Mouse (Mus musculus): Measurements from ENCODE around the gene Neb.

The Neb gene

DNA sequence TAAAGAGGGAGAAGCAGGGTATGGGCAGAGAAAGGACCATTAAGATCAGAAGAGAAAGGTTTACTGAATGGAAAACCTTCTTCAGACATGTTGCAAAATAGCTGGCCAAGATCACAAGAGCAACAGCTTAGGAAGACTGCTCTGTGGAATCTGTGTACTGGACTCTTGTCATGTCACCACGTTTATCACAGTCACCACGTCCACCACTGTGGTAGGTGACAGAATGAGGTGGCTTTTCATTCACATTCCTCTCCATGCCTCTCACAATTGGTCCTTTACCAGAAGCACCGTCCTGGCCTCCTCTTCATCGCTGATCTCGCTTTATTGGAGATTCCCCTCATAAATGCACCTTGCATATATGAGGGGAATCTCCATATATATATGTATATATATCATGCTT, 71.6 kb downstream of the Neb start:
- no peak for DNase-seq (ENCODE audit: low read depth, low spot score)

DNA sequence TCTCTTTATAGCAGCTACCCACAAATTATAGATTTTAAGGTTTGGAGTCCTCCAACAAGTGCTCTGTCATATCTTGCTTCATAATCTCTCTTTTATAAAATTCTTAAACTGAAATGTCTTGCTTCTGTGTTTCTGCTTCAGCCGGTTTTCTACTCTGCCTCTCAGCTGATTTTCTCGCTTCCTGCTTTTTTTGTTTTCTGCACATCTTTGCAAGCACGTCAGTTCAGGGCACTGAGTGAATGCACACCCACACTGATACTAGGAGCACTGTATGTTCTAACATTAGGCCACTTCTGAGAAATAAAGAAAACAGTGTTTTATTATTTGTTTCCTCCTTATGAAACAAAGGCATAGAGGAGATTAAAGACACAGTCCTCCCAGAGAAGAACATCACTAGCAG, 73.7 kb downstream of the Neb start:
- no peak for DNase-seq (ENCODE audit: low read depth, low spot score)

DNA sequence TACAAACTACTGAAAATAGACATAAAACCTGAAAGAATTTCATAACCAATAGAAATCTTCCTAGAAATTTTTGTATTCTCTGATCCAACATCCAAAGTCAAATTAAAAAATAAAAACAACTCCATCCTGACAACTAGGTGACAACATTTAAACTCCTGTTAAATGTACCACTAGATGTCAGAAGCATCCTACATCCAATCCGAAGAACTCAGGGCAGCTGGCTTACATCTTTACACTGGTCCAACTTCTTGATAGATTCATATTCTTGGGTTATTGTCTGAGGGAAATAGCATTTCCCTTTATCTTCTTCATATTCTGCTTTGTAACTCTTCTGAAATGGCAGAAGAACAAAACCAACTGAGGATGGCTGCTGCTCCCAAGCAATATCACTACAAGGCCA, 74.9 kb downstream of the Neb start:
- DNase-seq (ENCODE audit: low read depth, low spot score), result peak; percentile 13

DNA sequence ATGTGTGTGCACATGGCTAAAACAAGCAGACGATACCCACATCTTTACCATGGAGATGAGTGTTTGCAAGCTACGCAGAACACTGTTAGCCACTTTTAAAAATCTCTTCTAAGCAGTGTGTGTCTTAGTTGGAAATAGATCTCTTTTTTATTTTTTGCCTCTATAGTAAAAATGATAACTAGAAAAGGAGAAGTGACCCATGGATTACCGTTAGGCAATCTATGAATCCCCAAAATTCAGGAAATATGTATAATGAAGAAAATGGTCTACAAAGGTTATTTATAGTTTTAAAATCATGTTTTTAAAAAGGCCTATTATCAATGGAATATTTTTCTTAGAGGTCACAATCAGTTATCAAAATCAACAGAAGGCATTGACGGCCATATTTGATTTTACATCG, 80.3 kb downstream of the Neb start:
- no peak for DNase-seq (ENCODE audit: low read depth, low spot score)

DNA sequence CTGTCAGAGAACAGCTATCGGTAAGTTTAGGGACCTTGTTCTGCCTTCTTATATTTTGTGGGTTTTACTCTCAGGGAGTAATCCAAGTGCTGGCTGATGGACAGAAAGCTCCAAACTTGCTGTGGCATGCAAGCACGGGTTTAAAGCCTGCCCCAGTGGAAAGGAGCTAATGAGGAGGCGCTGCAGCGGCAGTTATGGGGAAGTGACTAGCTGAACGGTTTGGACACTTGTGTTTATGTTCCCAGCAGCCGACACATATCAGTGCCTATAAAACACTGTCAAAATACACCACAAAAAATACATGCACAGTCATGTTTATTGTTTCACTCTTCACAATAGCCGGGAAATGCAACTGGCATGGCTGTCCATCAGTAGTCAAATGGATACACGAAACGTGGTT, 81.5 kb downstream of the Neb start:
- DNase-seq (ENCODE audit: low read depth, low spot score), result no peak

DNA sequence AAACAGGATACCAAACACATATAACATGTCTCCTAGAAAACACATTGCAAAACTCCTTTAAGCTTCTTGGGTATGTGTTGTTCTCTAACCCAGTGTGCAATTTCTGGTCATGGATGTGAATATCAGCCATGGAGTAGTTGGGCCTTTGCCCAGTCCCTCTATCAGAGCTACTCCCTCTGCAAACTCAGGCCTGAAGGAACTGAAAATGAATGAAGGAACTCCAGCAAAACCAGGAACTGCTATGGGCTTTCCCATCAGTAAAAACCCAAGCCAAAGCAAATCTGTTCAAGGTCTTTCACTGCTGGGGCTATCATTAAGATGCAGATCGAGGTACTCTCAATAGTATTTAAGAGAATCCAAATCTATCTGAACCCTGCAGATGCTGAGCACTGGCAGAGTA, 90.8 kb downstream of the Neb start:
- DNase-seq (ENCODE audit: low read depth, low spot score), result no peak

DNA sequence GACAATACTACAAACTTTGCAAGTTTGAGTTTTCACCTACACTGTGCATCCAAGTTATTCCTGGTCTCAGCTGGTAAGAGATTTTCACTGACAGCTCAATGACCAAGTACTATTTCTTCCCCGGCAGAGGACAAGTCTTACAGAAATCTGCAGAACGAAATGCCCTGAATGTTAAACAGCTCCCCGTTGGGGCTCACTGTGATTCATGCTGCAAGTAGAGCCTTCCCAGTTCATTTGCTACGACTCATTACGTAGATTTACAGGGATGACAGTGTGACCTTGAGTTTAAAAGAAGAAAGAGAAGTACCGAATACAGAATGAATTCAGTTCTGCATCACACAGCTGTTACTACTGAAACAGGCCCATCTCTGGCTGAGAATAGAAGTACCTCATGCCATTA, 91.9 kb downstream of the Neb start:
- DNase-seq (ENCODE audit: low read depth, low spot score), result no peak

DNA sequence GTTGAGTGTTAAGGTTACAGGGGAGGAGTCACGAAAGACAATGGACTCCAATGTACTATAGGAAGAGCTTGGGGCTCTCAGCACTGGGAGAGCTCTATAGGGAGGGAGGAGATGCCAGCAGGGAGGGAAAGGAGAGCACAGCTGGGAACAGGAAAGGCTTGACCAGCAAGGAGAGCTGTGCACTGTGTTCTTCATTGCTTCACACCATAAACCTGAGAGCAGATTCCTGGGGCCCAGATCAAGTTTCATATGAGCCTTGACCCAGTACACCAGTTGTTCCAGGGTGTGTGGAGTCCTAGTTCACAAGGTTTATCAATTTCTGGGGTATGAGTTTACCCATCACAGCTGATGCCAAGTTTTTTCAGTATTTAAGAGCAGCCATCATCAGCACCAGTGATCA, 106.1 kb downstream of the Neb start:
- no peak for DNase-seq (ENCODE audit: low read depth, low spot score)

DNA sequence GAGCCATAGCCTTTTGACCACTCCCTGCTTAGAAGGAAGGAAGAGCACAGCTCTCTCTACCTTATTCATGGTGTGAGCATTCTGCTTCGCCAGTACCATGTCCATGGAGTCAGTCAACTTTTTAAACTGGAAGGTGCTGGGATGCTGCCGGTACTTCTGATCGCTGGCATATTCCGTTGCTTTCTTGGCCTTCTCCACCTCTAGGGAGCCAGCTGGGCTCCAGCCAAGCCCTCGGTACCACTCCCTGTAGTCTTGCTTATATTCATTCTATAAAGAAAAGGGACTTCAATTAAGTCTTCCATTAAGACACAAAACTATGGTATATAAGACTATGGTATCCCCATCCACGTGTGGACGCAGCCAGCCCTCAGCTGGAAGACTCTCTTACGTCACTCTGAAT, 107.4 kb downstream of the Neb start:
- no peak for DNase-seq (ENCODE audit: low read depth, low spot score)

DNA sequence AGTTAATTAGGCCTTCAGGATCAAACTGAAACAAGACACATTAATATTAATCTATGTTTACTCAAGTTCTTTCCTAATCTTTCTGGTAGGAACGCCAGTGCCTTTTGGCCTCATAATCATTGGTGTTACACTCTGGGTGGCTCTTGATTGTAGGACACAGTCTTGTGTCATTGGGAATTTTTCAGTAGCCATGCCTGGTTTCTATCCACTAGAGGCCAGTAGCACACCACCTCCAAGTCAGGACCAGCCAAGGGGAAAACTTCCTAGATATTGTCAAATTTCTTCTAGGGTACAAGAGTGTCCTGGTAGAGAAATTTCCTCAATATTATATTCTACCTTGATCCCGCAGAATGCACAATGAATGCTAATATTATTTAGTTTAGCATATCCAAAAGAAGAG, 116.1 kb downstream of the Neb start:
- DNase-seq (ENCODE audit: low read depth, low spot score), result peak; percentile 24

DNA sequence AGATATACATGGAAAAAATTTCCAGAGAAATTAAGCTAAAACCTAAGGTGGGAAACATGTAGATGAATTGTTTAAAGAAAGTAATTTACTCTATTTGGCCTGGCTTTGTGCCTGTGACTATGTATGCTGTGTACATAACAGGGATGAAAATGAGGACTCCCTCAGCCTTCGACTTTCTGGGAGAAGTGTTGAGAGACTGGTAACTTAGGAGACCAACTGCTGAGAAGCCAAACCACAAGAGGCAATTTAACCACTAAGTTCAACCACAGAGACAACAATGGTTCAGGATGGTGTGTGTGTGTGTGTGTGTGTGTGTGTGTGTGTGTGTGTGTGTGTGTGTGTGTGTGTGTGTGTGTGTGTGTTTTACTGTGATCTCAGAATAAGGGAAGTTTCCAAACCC, 126.2 kb downstream of the Neb start:
- no peak for DNase-seq (ENCODE audit: low read depth, low spot score)

DNA sequence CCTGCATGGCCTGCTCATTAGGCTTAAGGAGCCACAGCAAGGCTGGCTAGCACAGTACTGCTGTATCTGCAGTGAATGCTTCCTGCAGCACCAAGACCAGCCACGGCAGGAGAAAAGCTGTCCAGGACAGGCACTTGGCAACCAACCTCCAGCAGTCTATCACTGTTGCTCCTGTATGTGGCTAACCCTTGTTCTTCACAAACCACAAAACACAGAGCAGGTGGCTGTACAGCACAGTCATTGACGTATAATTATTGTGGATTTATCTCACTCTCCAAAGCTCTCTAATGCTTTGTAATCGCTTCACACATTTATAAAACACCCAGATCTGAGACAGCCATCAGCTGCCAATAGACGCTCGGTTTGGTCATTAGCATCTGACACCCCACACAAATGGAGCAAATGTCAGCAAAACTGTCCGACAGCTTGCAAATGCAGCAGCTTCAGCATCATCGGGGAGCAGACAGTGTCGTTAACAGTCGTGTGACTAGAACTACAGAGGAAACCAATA, 129.9 kb downstream of the Neb start:
- no peak for DNase-seq (ENCODE audit: low read depth, low spot score)

DNA sequence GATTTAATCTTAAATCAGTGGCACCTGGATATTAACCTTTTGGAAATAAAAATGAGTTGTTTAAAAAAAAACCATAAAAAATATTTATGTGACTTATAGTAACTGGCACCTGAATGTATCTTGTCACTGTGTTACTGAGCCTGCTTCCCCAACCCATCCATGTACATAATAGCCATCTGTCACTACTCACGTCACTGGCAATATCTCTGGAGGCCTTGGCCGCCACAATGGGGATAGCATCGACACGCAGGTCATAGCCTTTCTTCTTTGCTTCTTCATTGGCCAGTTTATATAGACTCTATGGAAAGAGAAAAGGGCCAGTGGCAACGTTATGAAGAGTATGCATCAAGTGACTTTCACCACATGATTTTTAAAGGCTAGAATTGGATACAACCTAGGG, 133.2 kb downstream of the Neb start:
- no peak for DNase-seq (ENCODE audit: low read depth, low spot score)

DNA sequence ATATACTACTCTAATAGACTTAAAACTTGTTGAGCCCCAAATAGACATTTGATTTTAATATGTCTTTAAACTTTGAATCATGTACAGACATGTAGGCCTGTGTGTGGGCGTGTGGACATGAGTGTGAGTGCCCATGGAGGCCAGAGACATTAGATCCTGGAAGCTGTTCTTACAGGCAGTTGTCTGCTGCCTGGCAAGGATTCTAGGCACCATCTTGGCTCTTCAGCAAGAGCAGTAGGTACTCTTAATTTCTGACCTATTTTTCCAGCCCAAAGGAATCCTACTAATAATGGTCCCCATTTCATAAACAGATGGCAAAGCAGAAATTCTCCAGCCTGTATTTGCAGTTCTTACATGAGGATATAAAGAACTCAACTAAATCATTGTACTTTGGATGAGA, 135.6 kb downstream of the Neb start:
- DNase-seq (ENCODE audit: low read depth, low spot score), result no peak

DNA sequence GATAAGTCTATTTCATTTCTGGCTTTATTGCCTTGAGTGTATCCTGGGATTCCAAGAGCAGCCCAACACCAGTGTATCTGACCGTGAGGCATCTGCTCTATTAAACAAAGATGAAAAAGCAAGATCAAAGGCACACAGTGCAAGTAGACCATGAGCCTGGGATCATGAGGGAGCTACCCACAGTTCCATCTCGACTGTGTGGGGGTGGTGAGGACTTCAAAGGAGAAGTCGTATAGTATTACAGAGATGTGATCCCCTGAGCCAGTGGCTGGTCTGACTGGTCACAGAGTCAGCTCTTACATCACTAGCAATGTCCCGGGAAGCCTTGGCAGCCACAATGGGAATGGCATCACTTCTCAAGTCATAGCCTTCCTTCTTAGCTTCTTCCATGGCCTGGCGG, 140.4 kb downstream of the Neb start:
- DNase-seq (ENCODE audit: low read depth, low spot score), result no peak

DNA sequence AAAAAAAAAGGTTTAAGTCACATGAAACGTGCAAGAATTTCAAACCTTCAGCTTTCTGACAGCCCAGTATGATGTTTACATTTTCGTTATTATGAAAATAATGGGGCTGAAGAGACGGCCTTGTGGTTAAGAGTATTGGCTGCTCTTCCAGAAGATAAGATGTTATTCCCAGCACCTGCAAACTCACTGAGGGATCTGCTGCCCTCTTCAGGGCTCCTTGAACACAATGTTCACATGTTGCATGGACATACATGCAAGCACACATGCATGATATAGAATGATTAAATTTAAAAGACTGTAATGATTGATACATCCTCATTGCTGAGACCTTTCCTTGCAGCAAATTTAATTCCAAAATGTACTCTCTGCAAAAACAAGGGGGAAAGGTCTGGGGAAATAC, 150.7 kb downstream of the Neb start:
- DNase-seq (ENCODE audit: low read depth, low spot score), result no peak

DNA sequence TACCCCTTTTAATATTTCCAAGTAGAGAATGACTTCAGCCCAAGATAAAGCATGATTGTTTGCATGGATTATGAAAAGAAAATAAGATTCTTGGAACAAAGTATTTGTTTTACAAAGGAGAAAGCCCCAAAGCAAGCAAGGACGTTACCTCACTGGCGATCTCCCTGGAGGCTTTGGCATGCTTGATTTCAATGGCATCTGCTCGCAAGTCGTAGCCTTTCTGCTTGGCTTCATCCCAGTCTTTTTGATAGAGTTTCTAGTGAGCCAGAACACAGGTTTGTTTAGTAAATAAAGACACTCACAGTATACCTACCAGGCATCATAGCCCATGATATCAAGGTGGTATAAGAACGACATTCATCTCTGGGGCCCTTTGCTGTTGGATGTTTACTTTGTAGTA, 153.9 kb downstream of the Neb start:
- no peak for DNase-seq (ENCODE audit: low read depth, low spot score)

DNA sequence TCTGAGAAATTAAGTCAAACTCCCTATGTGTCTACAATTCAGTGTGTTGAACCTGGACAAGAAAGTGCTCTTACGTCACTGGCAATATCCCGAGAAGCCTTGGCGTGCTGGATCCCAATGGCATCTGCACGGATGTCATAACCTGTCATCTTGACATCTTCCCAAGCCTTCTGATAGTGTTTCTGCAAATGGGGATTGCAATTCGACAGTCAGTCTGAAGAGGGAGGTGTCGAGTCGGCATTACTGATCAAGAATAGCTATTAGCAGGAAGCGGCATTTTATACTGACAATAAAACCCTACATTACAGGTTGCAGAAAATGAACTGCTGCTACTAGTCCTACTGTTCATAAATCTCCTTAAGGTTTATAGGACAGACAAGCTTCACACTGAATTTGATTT, 158.2 kb downstream of the Neb start:
- DNase-seq (ENCODE audit: low read depth, low spot score), result peak; percentile 57

DNA sequence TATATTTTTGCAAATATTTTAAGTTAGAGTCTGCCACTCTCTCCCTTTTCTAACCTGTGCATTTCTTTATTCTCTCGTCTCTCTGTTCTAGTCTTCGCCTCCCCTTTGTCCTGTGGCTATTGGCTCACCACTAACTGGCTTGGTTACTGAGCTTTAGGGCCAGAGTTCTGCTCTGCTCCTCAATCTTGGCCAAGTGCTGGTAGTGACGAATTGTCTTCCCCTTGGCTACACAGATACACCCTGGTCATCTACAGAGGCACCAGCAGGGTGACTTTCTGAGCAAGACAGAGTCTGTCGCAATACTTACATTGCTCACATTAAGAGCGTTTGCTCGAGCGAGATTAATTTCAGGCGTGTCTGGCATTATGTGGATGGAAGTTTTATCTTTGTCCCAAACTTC, 162.3 kb downstream of the Neb start:
- no peak for DNase-seq (ENCODE audit: low read depth, low spot score)

DNA sequence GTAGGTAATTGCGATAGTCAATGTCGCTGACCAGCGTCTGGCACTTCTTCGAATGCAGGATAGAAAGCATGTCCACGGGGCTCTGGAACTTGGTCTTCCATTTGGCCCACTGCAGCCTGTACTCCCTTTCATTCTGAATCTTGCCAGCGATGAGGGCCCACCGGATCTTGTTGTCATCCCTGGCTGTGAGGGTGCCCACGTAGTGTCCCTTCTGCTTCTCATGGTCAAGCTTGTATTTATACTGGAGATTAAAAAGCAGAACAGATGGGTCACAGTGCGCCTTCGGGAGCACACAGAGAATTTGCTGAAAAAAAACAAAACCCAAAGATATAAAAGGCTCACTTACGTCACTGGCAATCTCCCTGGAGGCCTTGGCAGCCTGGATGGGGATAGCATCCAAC, 165.7 kb downstream of the Neb start:
- no peak for DNase-seq (ENCODE audit: low read depth, low spot score)

DNA sequence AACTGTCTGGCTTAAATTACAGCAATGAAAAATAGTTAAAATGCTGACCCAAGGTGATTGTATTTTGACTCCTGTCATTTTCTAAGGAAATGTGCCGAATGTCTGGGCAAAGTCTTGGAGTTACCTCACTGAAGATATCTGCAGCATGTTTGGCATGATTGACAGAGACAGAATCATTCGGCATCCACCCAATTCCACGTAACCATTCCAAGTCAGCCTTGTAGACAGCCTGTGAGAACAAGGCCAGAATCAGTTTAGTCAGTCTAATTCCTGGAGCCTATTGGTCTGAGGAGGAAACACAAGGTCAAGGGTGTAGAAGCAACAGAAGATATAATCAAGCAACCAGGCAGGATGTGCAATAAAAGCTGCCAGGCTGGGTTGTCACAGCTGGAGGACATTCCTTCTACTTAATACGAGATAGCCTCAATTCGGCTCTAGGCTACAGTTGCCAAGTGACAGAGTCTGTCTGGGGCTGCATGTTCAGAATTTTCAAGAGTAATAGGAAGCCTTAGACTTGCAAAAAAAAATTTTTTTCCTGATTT, 166.8 kb downstream of the Neb start:
- no peak for DNase-seq (ENCODE audit: low read depth, low spot score)

DNA sequence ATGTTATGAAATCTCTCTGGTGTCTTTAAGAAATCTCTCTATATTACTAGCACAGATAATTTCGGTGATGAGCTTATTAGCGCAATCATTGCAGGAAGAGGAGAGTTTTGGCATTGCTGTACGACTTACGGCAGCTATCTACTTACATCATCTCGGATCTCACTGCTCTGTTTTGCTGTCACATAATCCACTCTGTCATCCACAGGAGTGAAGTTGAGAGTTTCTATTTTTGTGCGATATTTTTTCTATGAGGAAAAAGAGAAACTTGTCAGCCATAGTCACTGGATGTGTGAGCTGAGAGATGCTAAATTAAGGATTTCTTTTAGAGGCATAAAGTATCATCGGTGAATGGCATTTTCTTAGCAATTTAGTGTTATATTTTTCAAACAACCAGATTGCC, 167.6 kb downstream of the Neb start:
- no peak for DNase-seq (ENCODE audit: low read depth, low spot score)

DNA sequence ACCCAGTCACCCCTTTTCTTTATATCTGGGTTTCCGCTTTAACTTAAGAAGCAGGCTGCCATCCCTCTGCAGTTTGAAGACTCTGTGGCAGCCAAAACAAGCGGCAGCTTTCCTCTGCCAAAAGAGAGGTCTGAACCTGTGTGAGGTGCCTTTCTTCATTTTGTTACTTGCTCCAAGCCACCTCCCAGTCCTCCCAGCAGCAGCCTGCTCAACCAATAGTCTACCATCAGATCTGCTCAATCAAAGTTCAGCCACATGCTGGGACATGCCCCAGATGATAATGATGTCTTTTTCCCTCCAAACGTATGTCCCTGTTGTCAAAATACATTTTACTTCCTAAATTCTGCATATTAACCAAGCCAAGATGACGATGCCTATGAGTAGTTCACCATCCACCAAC, 173.3 kb downstream of the Neb start:
- no peak for DNase-seq (ENCODE audit: low read depth, low spot score)

DNA sequence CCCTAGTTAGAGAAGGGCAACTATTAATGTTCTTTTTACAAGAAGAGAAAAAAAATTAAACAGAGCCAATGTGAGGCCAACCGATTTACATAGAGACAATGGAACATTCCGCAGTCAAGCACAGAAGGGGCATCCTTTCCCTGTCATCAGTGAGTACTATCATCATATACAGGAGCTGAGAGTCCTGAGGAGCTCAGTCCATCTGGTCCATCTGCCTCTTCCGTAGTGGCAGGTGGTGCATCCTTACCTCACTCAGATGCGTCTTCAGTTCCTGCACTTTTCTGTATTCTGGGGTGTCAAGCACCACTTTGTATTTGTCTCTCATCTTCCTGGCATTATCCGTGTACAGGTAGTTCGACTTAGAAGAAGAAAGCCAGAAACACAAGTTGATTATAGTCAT, 184.6 kb downstream of the Neb start:
- DNase-seq (ENCODE audit: low read depth, low spot score), result no peak

DNA sequence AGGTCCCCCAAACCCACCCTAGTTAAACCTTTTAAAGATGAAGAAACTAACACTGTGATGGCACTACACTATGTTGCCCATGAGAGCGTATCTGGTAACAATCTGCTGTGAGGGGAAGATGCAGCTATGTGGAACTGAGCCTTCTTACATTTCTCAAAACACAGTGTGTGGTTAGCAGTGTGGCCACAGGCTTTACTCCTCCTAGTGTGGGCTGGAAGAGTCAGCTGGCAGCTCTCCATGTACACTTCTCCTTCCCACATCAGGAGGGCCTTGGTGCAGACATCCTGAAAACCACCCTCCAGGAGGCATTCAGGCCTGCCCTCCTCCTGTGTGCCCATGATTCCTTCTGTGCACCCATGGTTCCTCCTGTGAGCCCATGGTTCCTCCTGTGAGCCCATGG, 198.6 kb downstream of the Neb start:
- DNase-seq (ENCODE audit: low read depth, low spot score), result no peak

All from A20 (cell line).